Mouse (Mus musculus): ENCODE results near the gene Rapgef5. TPM values are rescaled to one million over a fixed set of nuclear protein-coding genes. Genes with fewer than 3 reads are reported as not detected.

The Rapgef5 gene
- polyA plus RNA-seq, 1 experiment from 2014 or later = 12.4 TPM

GRCm38 (mm10) chr12:117605966-117606365 lies 89.7 kb downstream of the Rapgef5 start:
- no peak for DNase-seq (ENCODE audit: low spot score)
- Histone ChIP-seq H3K4me3 (ENCODE audit: low read depth, low read length) (no peak overlapping the region), H3K9ac (ENCODE audit: low read depth, low read length) (no peak overlapping the region), H3K4me2 (ENCODE audit: low read depth, low read length) (no peak overlapping the region), H3K9me3 (ENCODE audit: control insufficient read depth, low read length) (no peaks in the 10 kb centered on the region), H3K27ac (replicated peaks; ENCODE audit: low read depth, low read length) (no peak overlapping the region), H3K36me3 (ENCODE audit: control insufficient read depth, insufficient read depth, low read length) (no peaks in the 10 kb centered on the region), H3K4me1 (ENCODE audit: control insufficient read depth, insufficient read depth, low read length) (no peaks in the 10 kb centered on the region), H3K27me3 (replicated peaks; ENCODE audit: control insufficient read depth, insufficient read depth, low read length) (no peaks in the 10 kb centered on the region)
- ATAC-seq (ENCODE audit: low read depth) = no peak
- WGBS = 69% methylated on average over 3 of the region's 3 CpGs

- Histone ChIP-seq H3K9ac (ENCODE audit: low read depth, low read length) (no peak overlapping the region), H3K4me2 (ENCODE audit: low read depth, low read length) (no peak overlapping the region), H3K36me3 (ENCODE audit: control insufficient read depth, insufficient read depth, low read length) (no peaks in the 10 kb centered on the region), H3K9me3 (ENCODE audit: control insufficient read depth, low read length) (no peaks in the 10 kb centered on the region), H3K27me3 (replicated peaks; ENCODE audit: control insufficient read depth, insufficient read depth, low read length) (no peaks in the 10 kb centered on the region), H3K4me1 (ENCODE audit: control insufficient read depth, insufficient read depth, low read length) (no peaks in the 10 kb centered on the region), H3K27ac (replicated peaks; ENCODE audit: low read depth, low read length) (no peak overlapping the region), H3K4me3 (ENCODE audit: low read depth, low read length) (no peak overlapping the region)
- 64% methylated on average over 3 of the region's 3 CpGs for WGBS
- DNase-seq (ENCODE audit: low spot score) (no peak), ATAC-seq (ENCODE audit: low read depth) (no peak)
These were observed 96.4 kb downstream of the Rapgef5 start for GRCm38 (mm10) chr12:117612715-117613114.

- peak; percentile 26 for DNase-seq (ENCODE audit: low spot score)
- H3K4me3 ChIP-seq (ENCODE audit: low read depth, low read length) = no peak overlapping the region
- H3K9me3 ChIP-seq (ENCODE audit: control insufficient read depth, low read length) = no peaks in the 10 kb centered on the region
- 55% methylated on average over 4 of the region's 4 CpGs for WGBS
- H3K27ac ChIP-seq (replicated peaks; ENCODE audit: low read depth, low read length) = no peak overlapping the region
- peak; percentile 50; the same call in 1 of the 2 replicates for ATAC-seq (ENCODE audit: low read depth)
- no peak overlapping the region for H3K9ac ChIP-seq (ENCODE audit: low read depth, low read length)
- no peaks in the 10 kb centered on the region for H3K36me3 ChIP-seq (ENCODE audit: control insufficient read depth, insufficient read depth, low read length)
- H3K4me1 ChIP-seq (ENCODE audit: control insufficient read depth, insufficient read depth, low read length) = no peaks in the 10 kb centered on the region
- no peaks in the 10 kb centered on the region for H3K27me3 ChIP-seq (replicated peaks; ENCODE audit: control insufficient read depth, insufficient read depth, low read length)
- H3K4me2 ChIP-seq (ENCODE audit: low read depth, low read length) = no peak overlapping the region
These were observed 103.3 kb downstream of the Rapgef5 start for GRCm38 (mm10) chr12:117619523-117620023.

GRCm38 (mm10) chr12:117622972-117623371 lies 106.7 kb downstream of the Rapgef5 start:
- no peak overlapping the region for H3K9ac ChIP-seq (ENCODE audit: low read depth, low read length)
- H3K9me3 ChIP-seq (ENCODE audit: control insufficient read depth, low read length) = no peaks in the 10 kb centered on the region
- H3K4me2 ChIP-seq (ENCODE audit: low read depth, low read length) = no peak overlapping the region
- 86% methylated on average over 2 of the region's 2 CpGs for WGBS
- no peaks in the 10 kb centered on the region for H3K27me3 ChIP-seq (replicated peaks; ENCODE audit: control insufficient read depth, insufficient read depth, low read length)
- ATAC-seq (ENCODE audit: low read depth) (no peak), DNase-seq (ENCODE audit: low spot score) (no peak)
- no peak overlapping the region for H3K4me3 ChIP-seq (ENCODE audit: low read depth, low read length)
- no peak overlapping the region for H3K27ac ChIP-seq (replicated peaks; ENCODE audit: low read depth, low read length)
- no peaks in the 10 kb centered on the region for H3K36me3 ChIP-seq (ENCODE audit: control insufficient read depth, insufficient read depth, low read length)
- no peaks in the 10 kb centered on the region for H3K4me1 ChIP-seq (ENCODE audit: control insufficient read depth, insufficient read depth, low read length)

- no peak overlapping the region for H3K9ac ChIP-seq (ENCODE audit: low read depth, low read length)
- H3K27me3 ChIP-seq (replicated peaks; ENCODE audit: control insufficient read depth, insufficient read depth, low read length) = no peaks in the 10 kb centered on the region
- H3K9me3 ChIP-seq (ENCODE audit: control insufficient read depth, low read length) = no peaks in the 10 kb centered on the region
- ATAC-seq (ENCODE audit: low read depth) (peak; percentile 89; the same call in 1 of the 2 replicates), DNase-seq (ENCODE audit: low spot score) (peak; percentile 54)
- H3K36me3 ChIP-seq (ENCODE audit: control insufficient read depth, insufficient read depth, low read length) = no peaks in the 10 kb centered on the region
- H3K4me1 ChIP-seq (ENCODE audit: control insufficient read depth, insufficient read depth, low read length) = peaks cover 3% of the 10 kb centered on the region; the same call in 1 of the 2 replicates
- 47% methylated on average over 2 of the region's 2 CpGs for WGBS
- H3K27ac ChIP-seq (replicated peaks; ENCODE audit: low read depth, low read length) = no peak overlapping the region
- no peak overlapping the region for H3K4me3 ChIP-seq (ENCODE audit: low read depth, low read length)
- H3K4me2 ChIP-seq (ENCODE audit: low read depth, low read length) = no peak overlapping the region
These were observed 111.0 kb downstream of the Rapgef5 start for GRCm38 (mm10) chr12:117627311-117627710.

- no peak for ATAC-seq (ENCODE audit: low read depth)
- H3K27me3 ChIP-seq (replicated peaks; ENCODE audit: control insufficient read depth, insufficient read depth, low read length) = no peaks in the 10 kb centered on the region
- peaks cover 3% of the 10 kb centered on the region; the same call in 1 of the 2 replicates for H3K4me1 ChIP-seq (ENCODE audit: control insufficient read depth, insufficient read depth, low read length)
- no peak overlapping the region for H3K4me3 ChIP-seq (ENCODE audit: low read depth, low read length)
- peak; percentile 39 for DNase-seq (ENCODE audit: low spot score)
- WGBS = 53% methylated on average over 18 of the region's 18 CpGs
- H3K27ac ChIP-seq (replicated peaks; ENCODE audit: low read depth, low read length) = no peak overlapping the region
- no peak overlapping the region for H3K9ac ChIP-seq (ENCODE audit: low read depth, low read length)
- no peaks in the 10 kb centered on the region for H3K9me3 ChIP-seq (ENCODE audit: control insufficient read depth, low read length)
- H3K4me2 ChIP-seq (ENCODE audit: low read depth, low read length) = no peak overlapping the region
- H3K36me3 ChIP-seq (ENCODE audit: control insufficient read depth, insufficient read depth, low read length) = no peaks in the 10 kb centered on the region
These were observed 112.2 kb downstream of the Rapgef5 start for GRCm38 (mm10) chr12:117628321-117629093.

- H3K27ac ChIP-seq (replicated peaks; ENCODE audit: low read depth, low read length) = no peak overlapping the region
- ATAC-seq (ENCODE audit: low read depth) (no peak), DNase-seq (ENCODE audit: low spot score) (no peak)
- H3K4me3 ChIP-seq (ENCODE audit: low read depth, low read length) = no peak overlapping the region
- no peaks in the 10 kb centered on the region for H3K9me3 ChIP-seq (ENCODE audit: control insufficient read depth, low read length)
- no peaks in the 10 kb centered on the region for H3K36me3 ChIP-seq (ENCODE audit: control insufficient read depth, insufficient read depth, low read length)
- H3K9ac ChIP-seq (ENCODE audit: low read depth, low read length) = no peak overlapping the region
- H3K27me3 ChIP-seq (replicated peaks; ENCODE audit: control insufficient read depth, insufficient read depth, low read length) = no peaks in the 10 kb centered on the region
- H3K4me2 ChIP-seq (ENCODE audit: low read depth, low read length) = no peak overlapping the region
- peaks cover 3% of the 10 kb centered on the region; the same call in 1 of the 2 replicates for H3K4me1 ChIP-seq (ENCODE audit: control insufficient read depth, insufficient read depth, low read length)
- 46% methylated on average over 1 of the region's 1 CpGs for WGBS
These were observed 115.9 kb downstream of the Rapgef5 start for GRCm38 (mm10) chr12:117632133-117632532.

- no peak overlapping the region for H3K9ac ChIP-seq (ENCODE audit: low read depth, low read length)
- H3K36me3 ChIP-seq (ENCODE audit: control insufficient read depth, insufficient read depth, low read length) = no peaks in the 10 kb centered on the region
- no peak for DNase-seq (ENCODE audit: low spot score)
- H3K4me3 ChIP-seq (ENCODE audit: low read depth, low read length) = no peak overlapping the region
- no peak for ATAC-seq (ENCODE audit: low read depth)
- WGBS = 68% methylated on average over 2 of the region's 2 CpGs
- H3K4me2 ChIP-seq (ENCODE audit: low read depth, low read length) = no peak overlapping the region
- H3K4me1 ChIP-seq (ENCODE audit: control insufficient read depth, insufficient read depth, low read length) = peaks cover 3% of the 10 kb centered on the region; the same call in 1 of the 2 replicates
- no peaks in the 10 kb centered on the region for H3K27me3 ChIP-seq (replicated peaks; ENCODE audit: control insufficient read depth, insufficient read depth, low read length)
- H3K9me3 ChIP-seq (ENCODE audit: control insufficient read depth, low read length) = no peaks in the 10 kb centered on the region
- H3K27ac ChIP-seq (replicated peaks; ENCODE audit: low read depth, low read length) = no peak overlapping the region
These were observed 120.0 kb downstream of the Rapgef5 start for GRCm38 (mm10) chr12:117636139-117636772.
